Mouse (Mus musculus): ENCODE measurements around the gene Gm49325. TPM values are rescaled to one million over a fixed set of nuclear protein-coding genes. Genes with fewer than 3 reads are reported as not detected.
A peak's percentile ranks its signal among the peaks of the same experiment; 100 is the strongest.

The Gm49325 gene
- total RNA-seq, 2 experiments from 2014 or later = 7.5 to 8.6 TPM

DNA sequence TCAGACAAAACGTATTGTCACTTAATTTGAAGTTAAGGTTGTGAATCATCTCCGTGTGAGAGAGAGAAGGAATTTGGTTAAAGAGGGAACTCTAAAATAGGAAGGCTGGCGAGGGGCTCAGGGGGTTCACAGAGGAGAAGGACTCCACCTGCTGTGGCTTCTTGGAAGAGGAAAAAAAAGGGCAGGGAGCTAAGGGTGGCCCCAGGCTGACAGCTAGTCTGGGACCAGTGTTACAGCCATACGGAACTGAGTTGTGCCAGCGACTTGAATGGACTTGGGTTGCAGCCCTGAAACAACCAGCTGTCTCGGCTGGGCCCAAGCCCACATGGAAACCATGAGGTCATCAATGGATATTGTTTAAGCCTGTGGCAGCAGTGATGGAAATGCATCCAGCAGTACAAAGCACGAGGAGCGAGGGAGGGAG, 17.1 kb downstream of the Gm49325 start:
- DNase-seq = peak; percentile 53 to 68
- intact Hi-C loops (cut with DNase I) = loop anchor here (2.0 kb wide), 1 partner anchor 38 kb away; no protein-coding TSS in a partner anchor

DNA sequence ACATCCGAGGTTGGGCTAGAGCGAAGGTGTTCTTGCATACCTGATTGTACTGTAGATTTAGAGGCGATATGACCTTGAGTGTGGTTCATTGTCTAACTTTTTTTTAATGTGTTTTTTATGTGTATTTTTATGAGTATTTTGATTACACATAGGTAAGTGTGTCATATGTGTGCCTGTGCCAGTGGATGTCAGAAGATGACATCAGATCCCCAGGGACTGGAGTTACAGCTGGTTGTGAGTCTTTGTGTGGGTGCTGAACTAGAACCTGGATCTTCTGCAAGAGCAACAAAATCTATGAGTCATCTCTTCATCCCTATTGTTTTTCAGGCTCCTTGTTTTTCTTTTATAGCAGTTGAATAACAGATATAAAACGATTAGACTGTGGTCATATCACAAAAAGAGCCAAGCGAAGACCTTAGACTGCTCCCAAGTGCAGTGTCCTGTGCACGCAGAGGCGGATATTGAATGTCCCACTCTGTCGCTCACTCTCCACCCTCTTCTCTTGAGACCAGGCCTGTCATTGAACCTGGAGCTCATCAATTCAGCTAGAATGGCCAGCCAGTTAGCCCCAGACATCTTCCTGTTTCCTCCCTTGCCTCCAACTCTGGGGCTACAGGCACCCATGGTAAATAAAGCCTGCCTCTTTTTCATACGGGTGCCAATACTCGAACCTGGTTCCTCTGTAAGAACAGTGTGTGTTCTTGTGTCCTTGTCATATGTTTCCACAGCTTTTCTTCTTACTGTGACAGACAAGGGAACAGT, 17.8 kb downstream of the Gm49325 start:
- intact Hi-C loops (cut with DNase I) = loop anchor here (2.0 kb wide), 1 partner anchor 39 kb away; no protein-coding TSS in a partner anchor
- DNase-seq = no peak

DNA sequence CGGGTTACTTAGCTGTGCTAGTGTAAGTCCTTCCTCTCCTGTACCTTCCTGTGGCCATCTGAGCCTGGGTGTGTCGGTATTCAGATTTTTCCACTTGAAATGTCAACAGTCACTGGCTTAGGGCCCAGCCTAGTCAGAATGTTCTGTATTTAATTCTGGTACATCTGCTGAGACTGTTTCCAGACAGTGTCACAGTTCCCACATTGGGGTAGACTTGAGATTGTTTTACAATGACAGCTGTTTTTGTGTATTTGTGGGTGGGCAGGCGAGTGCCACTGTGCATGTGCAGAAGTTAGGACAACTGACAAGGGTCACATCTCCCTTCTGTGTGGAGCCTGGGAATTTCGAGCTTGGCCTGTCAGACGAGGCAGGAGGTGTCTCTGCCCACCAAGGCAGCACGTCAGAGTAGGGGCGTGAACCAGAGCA, 18.6 kb downstream of the Gm49325 start:
- intact Hi-C loops (cut with DNase I) = no loop called here

DNA sequence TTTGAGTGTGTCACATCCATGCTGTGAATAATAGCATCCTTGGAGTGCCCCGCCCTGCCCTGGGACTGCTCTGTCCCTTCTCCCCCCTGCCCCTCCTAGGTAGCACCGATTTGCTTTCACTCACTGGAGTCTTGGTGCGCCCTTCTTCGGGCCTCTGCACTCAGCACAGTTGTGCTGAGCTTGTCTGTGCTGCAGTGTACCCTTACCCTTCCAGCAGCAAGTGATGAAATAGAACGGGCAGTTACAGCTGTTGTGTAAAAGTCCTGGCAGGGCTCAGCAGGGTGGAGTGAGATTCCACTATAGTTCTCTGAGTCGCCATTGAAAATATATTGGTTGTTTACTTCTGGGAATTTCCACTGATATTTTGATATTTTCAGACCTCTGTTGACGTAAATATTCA, 20.0 kb downstream of the Gm49325 start:
- DNase-seq = no peak
- intact Hi-C loops (cut with DNase I) = loop anchor here (2.0 to 5.0 kb wide), 2 partner anchors 251 to 291 kb away; no protein-coding TSS in a partner anchor

More for the DNA sequence above, 18.6 kb downstream of the Gm49325 start:
- peak in 1 of 2 experiments; percentile 72 for DNase-seq

DNA sequence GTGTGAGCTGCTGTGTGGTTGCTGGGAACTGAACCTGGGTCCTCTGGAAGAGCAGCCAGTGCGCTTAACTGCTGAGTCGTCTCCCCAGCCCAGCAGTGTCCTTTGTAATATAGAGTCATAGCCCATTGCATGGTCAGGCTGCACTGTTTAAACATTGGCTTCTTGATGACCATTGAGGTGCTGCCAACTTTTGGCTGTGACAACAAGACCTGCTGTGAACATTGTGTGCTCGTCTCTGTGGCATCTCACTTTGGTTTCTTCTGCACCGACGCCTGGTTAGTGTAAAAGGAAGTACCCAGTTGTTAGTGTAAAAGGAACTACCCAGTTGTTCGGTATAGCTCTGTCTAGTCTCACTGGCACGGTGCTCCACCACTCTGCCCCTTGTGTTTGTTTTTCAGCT, 20.6 kb downstream of the Gm49325 start:
- DNase-seq = no peak
- intact Hi-C loops (cut with DNase I) = loop anchor here (2.0 to 5.0 kb wide), 2 partner anchors 251 to 290 kb away; no protein-coding TSS in a partner anchor

DNA sequence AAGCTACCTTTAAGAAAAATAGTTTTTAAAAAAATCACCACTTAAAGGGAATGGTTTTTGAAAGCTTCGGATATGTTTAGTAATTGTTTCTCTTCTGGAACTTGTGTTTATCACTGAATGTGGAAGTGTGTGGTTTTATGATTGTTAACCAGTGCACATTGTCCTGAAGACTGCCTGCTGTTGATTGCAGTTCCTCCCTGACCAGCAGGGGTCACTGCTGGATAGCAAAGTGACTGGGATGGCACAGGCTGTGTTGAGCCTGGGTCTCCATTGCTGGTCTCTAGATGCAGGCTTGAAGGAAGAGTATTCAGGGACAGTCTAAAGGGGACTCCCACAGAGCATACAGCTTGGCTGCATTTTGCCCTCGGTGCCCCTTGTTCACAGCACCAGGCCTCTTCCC, 21.5 kb downstream of the Gm49325 start:
- DNase-seq = peak; percentile 78 to 81
- intact Hi-C loops (cut with DNase I) = loop anchor here (2.0 to 5.0 kb wide), 2 partner anchors 250 to 289 kb away; no protein-coding TSS in a partner anchor

DNA sequence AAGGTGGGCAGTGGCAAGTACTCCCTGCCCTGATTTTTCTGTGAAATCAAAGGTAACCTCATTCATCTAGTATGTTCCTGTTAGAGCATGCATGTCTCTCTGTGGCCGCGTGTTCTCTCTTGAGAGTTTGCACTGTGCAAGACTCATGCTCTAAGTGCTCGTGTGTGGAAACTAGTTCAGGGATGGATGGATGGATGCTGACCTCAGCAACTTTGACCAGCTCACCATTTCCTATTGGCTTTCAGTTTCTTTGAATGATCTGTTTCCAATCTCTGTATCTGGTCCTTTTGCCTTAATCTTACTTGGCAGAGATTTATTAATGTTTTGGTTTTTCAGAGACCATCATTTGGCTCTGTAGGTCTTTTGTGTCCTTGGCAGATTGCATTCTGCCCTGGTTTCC, 23.2 kb downstream of the Gm49325 start:
- DNase-seq = no peak
- intact Hi-C loops (cut with DNase I) = loop anchor here (5.0 kb wide), 1 partner anchor 248 kb away; no protein-coding TSS in a partner anchor

DNA sequence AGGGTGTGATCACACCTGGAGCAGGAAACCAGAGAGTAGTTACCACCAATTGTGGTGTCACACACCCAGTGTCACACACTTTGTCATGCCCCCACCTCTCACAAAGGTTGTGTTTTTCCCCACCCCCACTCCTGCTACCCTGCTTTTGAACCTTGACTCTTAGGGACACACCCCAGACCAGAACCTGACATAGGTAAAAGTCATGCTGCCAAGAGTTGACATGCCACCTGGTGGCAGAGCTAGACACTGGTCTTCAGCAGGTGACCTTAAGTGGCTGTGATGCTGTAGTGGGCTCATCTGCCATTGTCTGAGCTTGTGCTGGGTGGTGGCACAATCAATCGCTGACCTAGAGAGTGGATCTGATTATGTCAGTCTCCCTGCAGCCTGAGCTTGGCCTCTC, 24.0 kb downstream of the Gm49325 start:
- intact Hi-C loops (cut with DNase I) = loop anchor here (5.0 kb wide), 1 partner anchor 247 kb away; no protein-coding TSS in a partner anchor
- no peak for DNase-seq

DNA sequence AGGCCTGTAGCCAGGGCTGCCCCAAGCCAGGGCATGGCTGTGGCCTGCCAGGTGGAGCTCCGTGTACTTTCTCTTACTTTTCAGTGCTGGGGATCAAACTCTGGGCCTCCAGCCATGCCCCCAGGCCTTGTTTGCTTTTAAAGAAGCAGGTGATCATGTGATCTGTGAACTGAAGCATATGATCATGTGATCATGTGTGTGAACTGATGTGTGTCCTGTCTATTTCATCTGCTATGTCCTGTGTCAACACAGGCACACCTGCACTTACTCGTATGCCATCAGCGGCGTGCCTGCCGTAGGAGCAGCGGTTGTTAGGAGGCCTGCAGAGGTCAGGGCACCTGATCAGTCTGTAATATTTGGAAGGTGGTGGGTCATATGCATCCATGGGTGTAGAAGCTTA, 28.0 kb downstream of the Gm49325 start:
- intact Hi-C loops (cut with DNase I) = no loop called here
- DNase-seq = no peak

DNA sequence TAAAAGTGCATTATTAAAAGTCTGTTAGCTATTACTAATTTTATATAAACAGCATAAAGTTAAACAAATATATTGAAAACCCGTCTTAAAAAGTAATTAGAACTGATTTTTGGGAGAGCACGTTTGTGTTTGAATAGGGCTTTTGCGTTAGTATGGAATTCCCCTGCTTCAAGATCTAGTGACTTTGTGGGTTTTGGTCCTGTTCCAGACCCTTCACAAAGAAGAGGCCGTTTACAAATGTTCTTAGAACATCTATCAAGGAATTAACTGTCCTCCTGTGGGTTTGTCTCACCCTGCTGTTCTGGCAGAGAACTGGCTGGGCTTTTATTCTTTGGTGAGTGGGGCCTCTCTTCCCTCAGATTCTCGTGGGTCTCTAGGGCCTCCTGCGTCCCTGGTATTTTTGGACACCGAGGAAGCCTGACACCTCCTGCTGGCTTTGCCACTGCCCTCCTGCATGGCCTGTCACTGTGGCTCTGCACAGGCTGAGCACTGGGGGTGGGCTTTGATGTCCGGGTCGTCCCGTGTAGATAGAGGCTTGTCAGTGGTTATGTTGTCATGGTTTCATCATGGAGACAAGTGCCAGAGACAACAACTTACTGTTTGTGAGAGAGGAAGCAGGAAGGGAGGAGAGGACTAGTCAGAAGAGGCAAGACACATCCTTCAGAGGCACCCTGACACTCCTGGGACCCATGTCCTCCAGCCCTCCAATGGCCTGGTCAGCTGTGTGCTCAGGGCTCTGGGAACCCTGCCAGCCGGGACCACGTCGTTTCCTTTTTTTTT, 28.6 kb downstream of the Gm49325 start:
- intact Hi-C loops (cut with DNase I) = no loop called here
- no peak for DNase-seq

DNA sequence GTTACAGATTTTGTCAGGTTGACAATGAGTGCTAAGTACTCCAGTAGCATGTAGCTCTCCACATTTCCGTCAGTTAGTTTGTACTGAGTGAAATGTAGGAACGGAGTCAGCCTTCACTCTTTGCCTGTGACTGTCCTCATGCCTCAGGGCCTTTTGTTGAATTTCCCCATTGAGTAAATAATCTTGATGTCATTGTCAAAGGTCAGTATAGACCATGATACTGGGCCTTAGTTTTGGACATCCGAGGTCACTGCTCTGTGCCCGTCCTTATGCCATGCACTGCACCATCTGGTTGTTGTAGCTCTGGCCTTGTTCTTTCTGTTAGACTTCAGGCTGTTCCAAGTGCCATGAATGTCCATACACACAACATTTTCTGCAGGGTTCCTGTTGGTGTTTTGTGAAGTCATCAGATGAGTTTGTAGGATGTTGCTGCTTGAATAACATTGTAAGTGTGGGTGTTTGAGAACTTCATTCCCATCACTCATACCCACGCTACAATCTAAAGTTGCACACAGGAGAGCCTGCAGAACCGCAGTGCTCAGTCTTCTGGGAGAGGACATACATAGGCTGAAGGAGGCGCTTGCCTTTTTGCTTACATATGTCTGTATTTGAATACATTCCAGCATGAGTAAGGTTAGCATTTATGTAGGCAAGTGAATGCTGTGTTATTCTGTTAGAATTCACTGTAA, 30.4 kb downstream of the Gm49325 start:
- no peak for DNase-seq
- intact Hi-C loops (cut with DNase I) = no loop called here

DNA sequence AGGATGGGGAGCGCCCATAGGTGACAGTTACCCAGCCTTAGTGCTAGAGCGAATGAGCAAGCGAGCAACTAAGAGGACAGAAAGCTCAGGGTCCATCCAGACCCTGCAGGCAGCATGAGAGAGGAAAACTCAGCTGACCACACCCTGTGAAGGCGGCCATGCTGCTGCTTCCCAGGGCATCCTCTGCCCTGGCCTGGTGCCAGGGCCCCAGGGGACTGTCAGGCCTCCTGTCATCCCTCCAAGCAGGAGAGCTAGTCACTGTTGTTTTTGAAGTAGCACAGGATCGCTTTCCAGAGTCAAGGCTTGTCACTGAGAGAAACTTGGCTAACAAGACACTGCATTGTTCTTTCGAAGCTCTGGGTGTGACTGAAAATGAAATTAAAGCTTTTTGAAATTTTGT, 33.0 kb downstream of the Gm49325 start:
- intact Hi-C loops (cut with DNase I) = no loop called here
- no peak for DNase-seq

DNA sequence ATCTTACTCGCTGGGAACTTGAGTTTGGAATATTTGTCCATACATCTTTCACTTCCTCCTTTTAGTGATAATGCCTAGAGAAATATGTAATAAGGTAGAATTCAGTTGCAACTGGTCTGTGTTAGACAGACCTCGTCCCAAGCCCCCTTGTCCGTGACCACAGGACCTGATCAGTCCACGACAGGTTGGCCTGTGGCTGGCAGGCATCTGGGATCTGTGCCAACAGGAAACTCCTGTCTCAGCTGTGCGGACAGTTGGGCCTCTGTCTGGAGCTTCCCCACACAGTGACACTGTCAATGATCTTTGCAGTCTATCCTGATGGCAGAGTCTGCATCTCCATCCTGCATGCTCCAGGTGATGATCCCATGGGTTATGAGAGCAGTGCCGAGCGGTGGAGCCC, 37.2 kb downstream of the Gm49325 start:
- intact Hi-C loops (cut with DNase I) = no loop called here
- no peak for DNase-seq

DNA sequence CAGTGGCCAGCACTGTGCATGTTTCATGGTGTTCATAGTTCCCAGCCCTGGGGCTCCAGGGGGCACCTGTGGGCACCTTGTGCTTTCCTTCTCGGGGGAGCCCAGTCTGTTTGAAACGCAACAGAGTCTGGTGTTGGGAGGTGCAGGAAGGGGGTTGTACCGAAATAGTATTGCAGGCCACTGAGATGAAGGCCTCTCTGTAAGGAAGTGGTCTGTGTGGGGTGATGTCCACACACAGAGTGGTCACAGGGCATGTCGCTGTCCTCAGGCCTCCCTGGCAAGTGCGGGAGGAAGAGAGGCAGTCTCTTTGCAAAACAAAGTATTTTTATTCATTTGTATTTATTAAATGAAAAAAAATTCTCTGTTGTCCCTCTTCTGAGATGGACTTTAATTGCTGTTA, 39.6 kb downstream of the Gm49325 start:
- no peak for DNase-seq
- intact Hi-C loops (cut with DNase I) = no loop called here

DNA sequence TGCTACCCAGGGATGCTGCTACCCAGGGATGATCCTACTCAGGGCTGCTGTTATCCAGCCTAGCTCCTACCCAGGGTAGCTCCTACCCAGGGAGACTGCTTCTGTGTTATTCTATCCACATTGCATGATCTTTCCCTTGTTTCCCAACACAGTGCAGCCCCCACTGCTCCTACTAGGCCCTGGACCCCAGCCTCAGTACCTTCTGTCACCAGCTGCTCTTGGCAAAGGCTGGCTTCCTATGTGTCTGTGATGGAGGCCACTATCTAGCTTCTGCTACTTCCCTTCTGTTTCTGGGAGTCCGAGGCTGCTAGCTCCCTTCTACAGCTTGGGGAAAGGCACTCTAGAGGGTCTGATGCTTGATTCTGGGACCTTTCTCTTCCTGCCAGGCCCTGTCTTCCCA, 41.5 kb downstream of the Gm49325 start:
- intact Hi-C loops (cut with DNase I) = no loop called here

DNA sequence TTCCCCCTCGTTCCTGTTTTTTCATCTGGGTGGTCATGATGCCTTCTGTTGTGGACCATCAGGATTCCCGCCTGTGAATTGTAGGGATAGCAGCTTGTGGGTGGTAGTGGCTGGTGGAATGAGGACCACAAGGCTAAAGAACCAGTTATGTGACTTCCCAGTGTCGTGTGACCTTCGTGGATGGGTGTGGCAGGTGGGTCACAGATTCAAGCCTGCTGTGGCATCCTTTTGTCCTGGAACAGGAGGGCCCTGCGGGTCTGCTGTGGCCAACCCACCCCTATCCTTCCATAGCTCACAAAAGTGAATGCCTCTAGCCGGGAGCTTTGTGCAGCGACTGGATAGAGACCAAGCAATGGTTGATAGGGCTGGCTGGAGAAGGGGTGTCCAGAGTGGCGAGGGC, 41.9 kb downstream of the Gm49325 start:
- DNase-seq = no peak
- intact Hi-C loops (cut with DNase I) = no loop called here

More for the DNA sequence above, 41.5 kb downstream of the Gm49325 start:
- DNase-seq = no peak

DNA sequence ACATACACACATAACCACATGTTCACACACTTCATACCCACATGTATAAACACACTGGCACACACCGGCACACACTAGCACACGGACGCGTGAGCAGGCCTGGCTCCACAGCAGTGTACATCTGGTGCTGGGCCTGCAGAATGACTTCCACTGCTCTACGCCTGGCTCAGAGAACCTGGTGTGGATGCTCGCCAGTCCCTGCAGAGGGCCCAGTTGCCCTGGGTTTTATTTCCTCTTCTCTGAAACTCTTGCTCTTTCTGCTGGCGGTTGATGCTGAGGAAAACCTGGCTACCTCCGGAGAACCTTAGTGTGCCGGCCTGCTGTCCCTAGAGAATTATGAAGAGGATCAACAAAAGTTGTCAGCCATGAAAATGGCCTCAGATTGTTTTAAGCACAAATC, 46.0 kb downstream of the Gm49325 start:
- intact Hi-C loops (cut with DNase I) = no loop called here

DNA sequence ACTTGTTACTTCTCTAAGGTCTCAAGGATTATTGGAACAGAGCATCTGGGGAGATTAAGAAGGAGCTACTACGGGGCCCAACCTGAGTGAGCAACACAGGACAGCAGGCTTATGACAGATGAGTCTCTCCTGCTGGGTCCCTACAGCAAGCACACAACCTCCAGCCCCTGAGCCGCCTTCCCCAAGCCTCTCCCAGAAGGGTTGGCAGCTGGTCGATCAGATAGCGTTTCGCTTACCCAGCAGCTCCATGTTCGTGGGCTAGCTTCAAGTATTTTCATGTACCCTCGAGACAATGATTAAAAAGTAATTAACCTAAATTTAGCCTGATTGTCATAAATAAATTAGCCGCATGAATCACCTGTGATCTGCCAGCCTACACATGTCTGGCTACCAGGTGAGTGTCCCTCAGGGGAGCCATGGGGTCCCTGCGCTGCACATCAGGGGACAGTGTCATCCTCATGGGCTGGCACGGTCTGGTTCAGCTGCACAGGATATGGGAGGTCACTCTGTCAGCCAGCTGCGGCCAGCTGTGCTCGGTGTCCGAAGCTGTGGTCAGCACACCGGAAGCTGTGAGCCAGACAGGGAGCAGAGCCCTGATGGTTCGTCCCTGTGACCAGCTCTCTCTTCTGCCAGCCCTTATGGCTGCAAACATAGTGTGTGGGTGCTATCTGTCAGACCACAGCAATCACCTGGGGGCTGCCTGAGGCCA, 52.4 kb downstream of the Gm49325 start:
- intact Hi-C loops (cut with DNase I) = no loop called here
- DNase-seq = no peak

More for the DNA sequence above, 46.0 kb downstream of the Gm49325 start:
- DNase-seq = no peak

DNA sequence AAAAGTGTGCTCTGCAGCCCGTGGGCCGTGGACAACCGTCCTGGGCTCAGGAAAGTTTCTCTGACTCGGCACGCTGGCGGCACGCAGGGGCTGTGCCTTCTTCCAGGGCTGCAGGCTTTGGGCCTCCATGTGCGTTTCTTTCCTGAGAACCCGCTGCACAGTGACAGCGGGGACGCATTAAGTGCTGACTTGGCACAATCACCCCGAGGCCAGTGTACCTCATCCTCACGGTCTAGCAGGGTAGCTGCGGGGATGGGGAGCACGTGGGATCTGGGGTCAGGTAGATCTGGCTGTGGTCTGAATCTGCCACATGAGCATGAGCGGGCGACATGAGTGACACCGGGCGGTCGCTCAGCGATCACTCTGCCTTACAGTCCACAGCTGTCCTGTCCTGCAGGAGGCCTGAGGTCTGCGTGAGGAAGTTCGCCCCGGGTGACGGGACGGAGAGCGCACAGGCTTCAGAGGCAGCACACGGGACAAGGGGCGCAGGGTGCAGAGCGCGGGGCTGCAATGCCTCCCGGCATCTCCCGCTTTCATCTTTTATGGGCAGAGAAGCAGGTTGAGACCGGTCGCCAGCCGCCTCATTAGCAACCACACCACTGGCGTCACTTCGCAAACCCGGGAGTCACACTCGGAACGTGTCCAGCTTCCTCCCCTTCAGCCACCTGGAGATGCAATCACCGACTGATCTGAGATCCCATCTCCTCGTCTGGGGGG, 58.1 kb downstream of the Gm49325 start:
- DNase-seq = no peak
- intact Hi-C loops (cut with DNase I) = no loop called here
